Mouse (Mus musculus) liver, postnatal 0 days (tissue): ENCODE measurements around the gene 4921517D22Rik.

Source experiments
- CTCF ChIP-seq: sonication (generic); IDR thresholded peaks from 2 replicates; pipeline ENCODE4 v1.5.1; 2016; ENCODE audit warnings: antibody characterized with exemption, low read depth
- EP300 ChIP-seq: IDR thresholded peaks from 2 replicates; pipeline ENCODE4 v1.6.1; 2016; ENCODE audit warnings: antibody characterized with exemption, low read depth, mild to moderate bottlenecking

- TF ChIP-seq CTCF (no peak), EP300 (no peak)
These were observed 46.4 kb downstream of the 4921517D22Rik start for GRCm38 (mm10) chr13:59647484-59647883.
